Mouse (Mus musculus) ES-E14 (cell line): ENCODE measurements around the gene Ifnar1. TPM values are rescaled to one million over a fixed set of nuclear protein-coding genes. Genes with fewer than 3 reads are reported as not detected.
A peak's percentile ranks its signal among the peaks of the same experiment; 100 is the strongest.

ENCODE experiments used
- DNase-seq: peaks from one replicate; pipeline ENCODE4 v3.0.0-alpha.2; 2013; ENCODE audit warnings: low read depth, low spot score
- H3K27ac ChIP-seq: 2 replicates; pipeline ENCODE4 v1.5.1; 2012; ENCODE audit warnings: low read depth, mild to moderate bottlenecking, low read length, moderate library complexity, mixed read lengths; ENCODE audit not compliant: poor library complexity, insufficient read depth, severe bottlenecking
- H3K36me3 ChIP-seq: 2 replicates; pipeline ENCODE4 v1.6.1; 2012; ENCODE audit warnings: mild to moderate bottlenecking, low read length, moderate library complexity, mixed read lengths; ENCODE audit not compliant: control insufficient read depth, poor library complexity, insufficient read depth, severe bottlenecking
- H3K4me1 ChIP-seq, 2 experiments: fragments of 150-350 bp in 1 of 2; sonication (generic) in 1 of 2; 2 replicates each; pipeline ENCODE4 v1.6.1; 2012; ENCODE audit warnings: low read length in 2 of 2, mild to moderate bottlenecking in 1 of 2, mixed read lengths in 1 of 2; ENCODE audit not compliant: control insufficient read depth in 2 of 2, insufficient read depth in 2 of 2, poor library complexity in 1 of 2
- H3K4me3 ChIP-seq, 2 experiments: fragments of 150-350 bp in 1 of 2; sonication (generic) in 1 of 2; 2 replicates each; pipeline ENCODE4 v1.5.1; 2012; ENCODE audit warnings: low read length in 2 of 2, low read depth in 1 of 2, mild to moderate bottlenecking in 1 of 2, mixed read lengths in 1 of 2; ENCODE audit not compliant: insufficient read depth in 1 of 2, poor library complexity in 1 of 2, severe bottlenecking in 1 of 2
- H3K9ac ChIP-seq: 2 replicates; pipeline ENCODE4 v1.6.1; 2012; ENCODE audit warnings: low read depth, mild to moderate bottlenecking, low read length, mixed read lengths; ENCODE audit not compliant: poor library complexity, insufficient read depth, severe bottlenecking
- H3K9me3 ChIP-seq: fragments of 150-350 bp; sonication (generic); 2 replicates; pipeline ENCODE4 v1.6.1; 2012; ENCODE audit warnings: low read depth, mild to moderate bottlenecking, low read length; ENCODE audit not compliant: control insufficient read depth, insufficient read depth
- CHD2 ChIP-seq: IDR thresholded peaks from 2 replicates; pipeline ENCODE4 v1.6.1; 2014; ENCODE audit warnings: mild to moderate bottlenecking, low read depth, low read length, inconsistent platforms
- HCFC1 ChIP-seq: IDR thresholded peaks from 2 replicates; pipeline ENCODE4 v1.6.1; 2012; ENCODE audit warnings: low read length, inconsistent platforms, borderline replicate concordance; ENCODE audit not compliant: insufficient read depth
- MAFK ChIP-seq: IDR thresholded peaks from 2 replicates; pipeline ENCODE4 v1.6.1; 2014; ENCODE audit warnings: mild to moderate bottlenecking, low read depth, low read length, inconsistent platforms; ENCODE audit not compliant: insufficient read depth
- ZC3H11A ChIP-seq: IDR thresholded peaks from 2 replicates; pipeline ENCODE4 v1.6.1; 2012; ENCODE audit warnings: low read depth, mild to moderate bottlenecking, inconsistent platforms, low read length, borderline replicate concordance
- ZNF384 ChIP-seq: IDR thresholded peaks from 2 replicates; pipeline ENCODE4 v1.6.1; 2012; ENCODE audit warnings: low read depth, low read length, inconsistent platforms
- in situ Hi-C, 2 experiments: fragments of 600-800 bp; cut with MboI; formaldehyde crosslinking; loops; one replicate each; pipeline ENCODE4 v1.15.1; 2025; ENCODE audit warnings: low sequenced_read_pairs in 2 of 2, inconsistent platforms in 1 of 2; ENCODE audit not compliant: unreplicated experiment in 2 of 2
- total RNA-seq: library from RNA; depleted of rRNA; stranded (reverse); fragments of 300-350 nt; gene quantifications from 2 replicates; pipeline ENCODE4 v1.2.3, GENCODE M21; 2012

Ifnar1 gene
- total RNA-seq, 1 experiment, result 42.2 TPM

- Histone ChIP-seq H3K9me3 (no peaks in the 10 kb centered on the region), H3K4me3 (peak overlapping the region; percentile 78 to 91), H3K27ac (no peak overlapping the region), H3K36me3 (no peaks in the 10 kb centered on the region), H3K9ac (no peak overlapping the region; the same call in 1 of the 2 replicates), H3K4me1 (peaks cover 4 to 10% of the 10 kb centered on the region in 2 experiments; a peak in 3 of 4 replicates)
- in situ Hi-C loops, result no loop called here
- DNase-seq, result no peak
- no peak for TF ChIP-seq HCFC1
- TF ChIP-seq ZNF384, result no peak
- no peak for TF ChIP-seq MAFK
- no peak for TF ChIP-seq CHD2
These were observed 61.4 kb downstream of the Ifnar1 start for GRCm38 (mm10) chr16:91546391-91546835.

DNA sequence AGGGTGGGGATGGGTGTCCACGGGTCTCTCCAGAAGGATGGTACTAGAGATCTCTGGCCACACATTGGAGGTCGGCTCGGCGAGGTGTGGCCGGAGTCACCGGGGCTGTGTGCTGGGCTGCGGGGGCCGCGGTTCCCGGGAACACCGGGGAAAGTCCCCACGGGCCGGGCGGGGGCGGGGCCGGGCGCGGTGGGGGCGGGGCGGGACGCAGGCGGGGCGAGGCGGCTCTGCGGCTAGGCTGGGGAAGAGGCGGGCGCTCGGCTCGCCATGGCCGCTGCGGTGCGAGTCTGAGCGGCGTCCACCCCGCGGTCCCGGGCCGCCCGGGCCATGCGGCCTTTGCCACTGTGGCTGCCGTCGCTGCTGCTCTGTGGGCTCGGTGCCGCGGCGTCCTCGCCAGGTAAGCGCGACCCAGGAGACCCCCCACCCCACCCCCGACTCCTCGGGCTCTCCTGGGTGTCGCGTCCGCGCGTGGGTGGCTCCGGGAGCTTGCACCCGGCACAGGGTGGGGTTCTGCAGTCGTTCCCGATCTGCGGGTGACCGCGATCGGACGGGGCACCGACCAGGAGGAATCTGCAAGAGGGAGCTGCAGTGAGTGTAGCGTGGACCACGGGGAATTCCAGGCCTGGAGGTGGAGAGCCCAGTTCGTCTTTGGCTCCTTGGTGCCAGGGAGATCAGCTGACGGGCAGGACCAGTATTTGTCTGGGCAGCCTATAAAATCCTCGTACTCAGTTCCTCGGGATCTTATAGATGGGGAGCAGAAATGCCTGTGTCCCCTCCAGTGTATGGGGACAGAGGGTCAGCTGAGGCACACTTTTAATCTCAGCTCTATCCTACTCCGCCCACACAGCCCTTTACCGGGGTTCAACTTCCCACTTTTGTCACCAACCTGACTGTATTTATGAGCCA lies 62.1 kb downstream of the Ifnar1 start, which contains the start of gene Ifngr2:
Gene Ifngr2, plus strand, starts transcription at position 237 of the 906 bp plus-strand sequence.
- DNase-seq, result no peak
- Histone ChIP-seq H3K9ac (peak within 1 kb of the TSS; percentile 66), H3K27ac (no peak within 1 kb of the TSS), H3K9me3 (no peaks in the 10 kb centered on the region), H3K36me3 (no peaks in the 10 kb centered on the region), H3K4me1 (peaks cover 4 to 13% of the 10 kb centered on the region in 2 experiments; a peak in 3 of 4 replicates), H3K4me3 (peak within 1 kb of the TSS; percentile 78 to 91)
- in situ Hi-C loops, result no loop called here
- TF ChIP-seq ZNF384 (no peak), CHD2 (no peak)

GRCm38 (mm10) chr16:91547974-91548373 lies 62.9 kb downstream of the Ifnar1 start:
- Histone ChIP-seq H3K4me1 (peaks cover 4 to 18% of the 10 kb centered on the region in 2 experiments; a peak in 3 of 4 replicates), H3K9ac (no peak overlapping the region), H3K36me3 (no peaks in the 10 kb centered on the region), H3K27ac (no peak overlapping the region), H3K9me3 (no peaks in the 10 kb centered on the region), H3K4me3 (no peak overlapping the region)
- TF ChIP-seq HCFC1, result no peak
- no peak for TF ChIP-seq MAFK
- DNase-seq, result no peak
- in situ Hi-C loops, result no loop called here

- H3K27ac ChIP-seq, result no peak overlapping the region
- no peak for DNase-seq
- H3K9me3 ChIP-seq, result no peaks in the 10 kb centered on the region
- TF ChIP-seq ZC3H11A, result no peak
- no peak for TF ChIP-seq ZNF384
- TF ChIP-seq CHD2, result no peak
- no peak for TF ChIP-seq HCFC1
- TF ChIP-seq MAFK, result no peak
- in situ Hi-C loops, result no loop called here
- no peaks in the 10 kb centered on the region for H3K36me3 ChIP-seq
- H3K4me3 ChIP-seq, result no peak overlapping the region
- H3K4me1 ChIP-seq, result peaks cover 4 to 21% of the 10 kb centered on the region in 2 experiments; a peak in 3 of 4 replicates
- no peak overlapping the region for H3K9ac ChIP-seq
These were observed 63.5 kb downstream of the Ifnar1 start for GRCm38 (mm10) chr16:91548586-91548985.
